Mouse (Mus musculus): Measurements from ENCODE around the gene Nebl. TPM values are rescaled to one million over a fixed set of nuclear protein-coding genes. Genes with fewer than 3 reads are reported as not detected.
A peak's percentile ranks its signal among the peaks of the same experiment; 100 is the strongest.

Nebl gene
- polyA plus RNA-seq, 1 experiment from 2014 or later: 168 TPM

GRCm38 (mm10) chr2:17413496-17414268 lies 317.6 kb downstream of the Nebl start:
- DNase-seq (ENCODE audit: low spot score): peak; percentile 44

GRCm38 (mm10) chr2:17409276-17409675 lies 322.0 kb downstream of the Nebl start:
- no peak for DNase-seq (ENCODE audit: low spot score)

- DNase-seq (ENCODE audit: low spot score): no peak
Measured at GRCm38 (mm10) chr2:17405899-17406531, 325.2 kb downstream of the Nebl start.

- no peak for DNase-seq (ENCODE audit: low spot score)
Measured at GRCm38 (mm10) chr2:17402511-17402910, 328.8 kb downstream of the Nebl start.

DNA sequence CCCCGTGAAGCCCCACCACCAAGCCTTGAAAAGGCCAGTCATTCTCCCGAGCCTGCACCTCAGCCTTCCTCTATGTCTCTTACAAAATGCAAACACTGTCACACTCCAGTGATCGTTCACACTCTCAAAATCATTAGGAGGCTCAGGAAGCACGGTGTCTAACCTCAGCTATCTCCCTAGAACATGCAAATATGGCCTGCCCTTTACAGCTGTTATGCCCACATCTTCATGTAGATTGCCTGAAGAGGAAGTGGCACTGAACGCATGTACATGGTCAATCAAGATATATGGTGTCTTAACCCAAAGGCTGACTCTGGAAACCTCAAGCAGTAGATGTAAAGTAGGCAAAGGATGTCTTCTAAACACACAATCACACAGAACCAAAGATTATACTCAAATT lies 335.0 kb downstream of the Nebl start:
- no peak for DNase-seq (ENCODE audit: low spot score)

DNA sequence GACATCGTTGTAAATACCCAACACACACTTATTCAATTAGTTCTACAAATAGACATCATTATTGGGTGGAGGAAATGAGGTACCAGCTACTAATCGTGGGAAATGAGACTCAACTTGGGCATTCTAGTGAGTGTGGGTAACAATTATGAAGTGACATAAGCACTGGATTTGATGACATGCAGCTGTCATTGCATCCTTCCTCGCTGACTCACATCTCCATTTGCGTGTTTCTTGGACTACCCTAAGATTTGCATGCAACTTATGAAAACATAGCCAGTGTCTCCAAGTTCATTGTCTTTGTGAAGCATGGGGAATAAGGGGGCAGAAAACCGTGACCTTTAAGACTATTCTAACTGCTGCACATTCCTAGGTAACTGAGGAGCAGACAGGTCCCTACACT lies 339.9 kb downstream of the Nebl start:
- peak; percentile 41 for DNase-seq (ENCODE audit: low spot score)

- DNase-seq (ENCODE audit: low spot score): peak; percentile 84
Measured at GRCm38 (mm10) chr2:17390513-17391200, 340.6 kb downstream of the Nebl start.

GRCm38 (mm10) chr2:17389886-17390285 lies 341.4 kb downstream of the Nebl start:
- no peak for DNase-seq (ENCODE audit: low spot score)

DNA sequence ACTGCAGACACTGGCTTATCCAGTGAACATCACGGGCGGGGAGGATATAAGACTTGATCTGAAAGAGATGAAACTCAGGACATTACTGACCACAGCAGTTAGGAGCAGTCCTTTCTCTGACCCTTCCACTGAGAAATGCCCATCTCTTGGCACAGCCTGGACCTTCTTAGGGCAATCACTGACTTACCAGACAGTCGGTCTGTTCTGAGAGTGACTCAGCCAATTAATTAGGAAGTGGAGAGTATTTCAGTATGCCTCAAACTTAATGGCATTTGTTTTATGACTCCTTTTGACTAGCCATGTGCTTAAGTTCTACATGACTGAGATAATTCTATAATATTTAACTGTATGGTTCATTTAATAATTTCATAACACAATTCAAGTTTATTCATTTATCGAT lies 341.9 kb downstream of the Nebl start:
- no peak for DNase-seq (ENCODE audit: low spot score)

DNA sequence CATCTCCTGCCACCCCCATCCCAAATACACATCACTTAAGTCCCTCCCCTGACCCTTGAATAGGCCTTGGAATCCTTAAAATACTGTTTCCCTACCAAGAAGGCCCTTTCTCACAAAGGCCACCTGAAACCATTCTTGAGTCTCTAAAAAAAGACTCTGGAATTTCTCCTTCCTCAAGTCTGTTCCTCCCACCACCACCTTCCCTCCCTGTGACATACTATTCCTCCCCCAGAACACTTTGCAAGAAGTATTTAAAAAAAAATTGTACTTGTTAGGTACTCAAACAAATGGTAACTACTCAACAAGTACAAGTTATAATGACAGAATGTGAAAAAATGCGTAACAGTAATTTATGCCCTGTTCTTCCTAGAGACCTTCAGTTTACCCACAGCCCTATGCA lies 349.0 kb downstream of the Nebl start:
- no peak for DNase-seq (ENCODE audit: low spot score)

DNA sequence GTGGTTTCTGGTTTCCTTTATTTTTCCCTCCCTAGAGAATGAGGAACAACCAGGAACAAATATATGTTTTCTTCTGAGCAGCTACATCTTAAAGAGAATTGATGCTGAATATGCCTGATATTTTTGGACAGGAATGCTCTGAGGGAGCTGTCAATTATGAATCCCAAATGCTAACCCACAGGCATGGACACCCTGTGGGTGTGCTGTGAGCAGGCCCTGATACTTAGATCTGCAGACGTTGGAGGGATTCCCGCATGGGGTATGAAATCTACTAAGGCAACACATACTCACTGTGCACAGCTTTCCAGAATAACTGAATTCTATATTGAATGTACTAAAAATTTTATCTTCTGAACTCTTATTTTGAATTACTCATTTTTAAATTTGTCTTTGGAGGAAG lies 355.3 kb downstream of the Nebl start:
- no peak for DNase-seq (ENCODE audit: low spot score)

DNA sequence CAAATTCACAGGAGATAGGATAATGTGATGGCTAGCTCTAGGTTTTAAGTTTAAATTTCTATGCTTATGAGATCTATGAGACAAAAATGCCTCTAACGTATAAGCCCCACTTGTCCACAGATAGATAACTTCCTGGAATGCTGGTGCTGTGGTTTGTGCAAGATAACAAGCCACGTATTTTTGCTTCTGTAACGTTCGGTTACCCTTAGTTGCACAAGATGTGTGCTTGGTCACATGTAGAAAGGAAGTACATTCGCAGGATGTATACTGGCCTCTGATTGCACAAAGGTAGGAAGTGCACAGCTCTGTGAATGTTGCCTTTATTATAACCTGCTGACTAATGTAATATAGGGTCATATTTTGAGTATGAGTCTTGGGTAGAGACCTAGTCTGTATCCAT lies 365.6 kb downstream of the Nebl start:
- DNase-seq (ENCODE audit: low spot score): peak; percentile 70

DNA sequence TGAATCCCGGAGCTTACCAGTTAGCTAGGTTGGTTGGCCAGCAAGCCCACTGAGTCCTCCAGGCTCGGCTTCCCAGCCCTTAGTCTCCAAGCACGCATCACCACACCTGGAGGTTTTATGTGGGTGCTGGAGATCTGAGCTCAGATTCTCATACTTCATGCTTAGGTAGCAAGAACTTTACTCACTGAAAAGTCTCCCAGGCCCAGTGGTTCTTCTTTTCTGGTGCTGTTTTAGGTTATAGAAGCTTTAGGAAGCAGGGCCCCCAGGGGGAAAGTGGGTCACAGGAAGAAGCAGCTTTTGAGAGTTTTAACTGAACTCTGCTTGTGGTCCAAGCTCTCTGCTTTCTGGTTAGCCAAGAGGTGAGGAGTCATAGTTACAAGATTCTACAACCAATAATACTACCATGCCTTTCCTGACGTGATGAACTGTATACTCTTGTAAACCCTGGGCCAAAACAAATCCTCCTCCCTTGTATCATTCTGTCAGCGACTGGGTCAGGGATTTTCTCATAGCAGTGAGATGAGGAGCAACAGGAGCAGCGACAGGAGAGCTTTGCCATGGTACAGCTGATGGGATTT lies 366.2 kb downstream of the Nebl start:
- peak; percentile 86 for DNase-seq (ENCODE audit: low spot score)

DNA sequence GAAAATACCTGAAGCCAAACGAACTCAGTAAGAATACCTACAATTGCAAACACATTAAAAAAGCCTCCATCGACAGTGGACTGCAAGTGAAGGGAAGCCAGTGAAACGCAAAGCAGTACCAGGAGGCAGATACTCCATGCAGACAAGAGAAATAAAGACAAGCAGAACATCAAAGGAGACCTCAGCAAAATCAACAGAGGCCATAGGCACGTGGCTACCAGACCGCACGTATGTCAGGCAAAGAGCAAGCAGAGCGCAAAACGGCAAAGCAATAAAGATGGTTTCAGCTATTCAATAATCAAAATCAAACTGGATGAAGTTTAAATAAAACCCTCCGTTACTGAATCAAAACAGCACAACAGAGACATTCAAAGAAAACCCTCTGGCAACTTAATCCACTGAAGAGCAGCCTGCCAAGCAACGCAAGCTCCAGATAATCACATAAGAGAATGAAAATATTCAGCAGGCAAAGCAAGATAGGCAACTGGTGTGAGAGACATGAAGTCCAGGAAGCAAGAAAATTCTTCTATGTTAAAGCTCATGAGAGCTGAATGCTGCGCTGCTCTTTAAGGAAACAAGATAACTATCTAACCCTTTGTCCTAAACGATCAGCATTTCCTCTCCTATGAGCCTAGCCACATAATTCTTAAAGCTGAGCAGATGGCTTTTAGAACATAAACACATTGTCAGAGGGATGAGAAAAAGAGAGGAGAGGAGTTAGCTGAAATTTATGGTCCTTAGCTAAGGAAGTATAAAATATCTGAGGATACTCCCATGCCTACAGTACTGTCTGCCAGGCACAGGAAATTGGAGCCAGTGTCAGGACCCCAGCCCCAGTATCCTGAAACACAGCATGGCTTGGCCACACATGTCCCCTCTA lies 367.7 kb downstream of the Nebl start:
- peak; percentile 61 for DNase-seq (ENCODE audit: low spot score)

DNA sequence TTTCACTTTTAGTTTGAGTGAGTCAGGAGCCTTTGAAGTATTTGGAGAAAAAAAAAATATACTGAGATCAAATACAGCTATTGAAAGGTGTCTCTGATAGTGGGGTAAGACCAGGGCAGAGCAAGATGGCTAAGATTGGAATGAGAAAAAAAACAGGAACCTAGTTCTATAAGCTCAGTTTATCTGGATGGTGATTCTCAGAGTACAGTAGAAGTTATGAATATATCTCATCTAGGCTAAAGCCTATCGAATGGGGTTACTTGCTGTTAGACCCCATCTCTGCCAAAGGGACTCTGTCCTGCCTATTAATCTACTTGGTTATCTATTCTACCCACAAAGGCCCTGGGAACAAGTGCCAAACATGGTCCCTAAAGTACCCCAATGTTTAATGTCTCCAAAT lies 369.1 kb downstream of the Nebl start:
- no peak for DNase-seq (ENCODE audit: low spot score)

DNA sequence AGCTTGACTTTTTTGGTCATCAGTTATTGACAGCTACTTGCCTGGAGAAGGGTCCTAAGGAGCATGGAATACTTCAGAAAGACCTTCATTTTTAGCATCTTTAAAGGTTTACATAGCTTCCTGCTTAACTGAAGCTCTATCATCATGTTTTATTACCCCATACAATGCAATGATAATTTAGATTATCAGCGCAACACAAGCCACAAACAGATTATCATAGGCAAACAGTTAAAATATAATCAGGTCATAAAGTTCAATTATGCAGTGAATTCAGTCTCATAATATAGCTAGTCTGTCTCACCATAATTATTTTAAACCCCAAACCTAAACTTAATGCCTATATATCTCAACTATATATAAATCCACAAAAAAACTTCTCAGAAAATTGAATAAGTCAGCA lies 386.6 kb downstream of the Nebl start:
- DNase-seq (ENCODE audit: low spot score): no peak

DNA sequence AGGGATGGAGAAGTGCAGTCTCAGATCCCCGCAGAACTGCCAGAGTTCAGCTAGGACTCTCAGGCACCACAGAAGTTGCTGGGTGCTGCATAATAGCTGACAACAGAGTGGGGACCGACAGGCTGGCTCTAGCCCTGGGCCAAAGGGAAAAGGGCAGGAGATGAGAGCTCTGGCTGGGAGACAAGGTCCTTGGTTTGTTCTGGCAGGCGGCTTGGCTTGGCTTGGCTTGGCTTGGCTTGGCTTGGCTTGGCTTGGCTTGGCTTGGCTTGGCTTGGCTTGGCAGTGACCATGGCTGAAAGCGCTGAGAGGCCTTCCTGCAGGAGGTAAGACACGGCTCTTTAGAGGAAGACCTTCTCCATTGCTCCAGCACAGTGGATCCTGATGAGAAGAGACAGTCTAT lies 395.8 kb downstream of the Nebl start:
- no peak for DNase-seq (ENCODE audit: low spot score)

DNA sequence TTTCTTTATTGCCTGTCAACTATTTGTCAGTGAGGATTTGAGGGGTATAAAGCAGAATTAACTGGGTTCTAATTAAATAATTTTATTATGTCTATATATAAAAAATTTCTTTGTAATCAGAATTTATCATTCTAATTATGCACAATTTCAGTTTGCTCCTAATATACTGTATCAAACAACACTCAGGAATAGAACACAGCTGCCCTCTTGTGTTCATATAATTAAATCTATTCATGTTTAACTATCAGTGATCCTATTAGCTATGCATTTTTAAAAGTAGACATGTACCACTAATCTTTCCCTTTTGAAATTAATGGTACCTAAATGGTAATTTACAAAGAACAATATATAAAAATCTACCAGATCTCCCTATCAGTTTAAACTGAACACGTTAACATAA lies 404.7 kb downstream of the Nebl start:
- DNase-seq (ENCODE audit: low spot score): no peak

- DNase-seq (ENCODE audit: low spot score): no peak
Measured at GRCm38 (mm10) chr2:17316850-17317249, 414.4 kb downstream of the Nebl start.

- no peak for DNase-seq (ENCODE audit: low spot score)
Measured at GRCm38 (mm10) chr2:17301379-17301778, 429.9 kb downstream of the Nebl start.

DNA sequence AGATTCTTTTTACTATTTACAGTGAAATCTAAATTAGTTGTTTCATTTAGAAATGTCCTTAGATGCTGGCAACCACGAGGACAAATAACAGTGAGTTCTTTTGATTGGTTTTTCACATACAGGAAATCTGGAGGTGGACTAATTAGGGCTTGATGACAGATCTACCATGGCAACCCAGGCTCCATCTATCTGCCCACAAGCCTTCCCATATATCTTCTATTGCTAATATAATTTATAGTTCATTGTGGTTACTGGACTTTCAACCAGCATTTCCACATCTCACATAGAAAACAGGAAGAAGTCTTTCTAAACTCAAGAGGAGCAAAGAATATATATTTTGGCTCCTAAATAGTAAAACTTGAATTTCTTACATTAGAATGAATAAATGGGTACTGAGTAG lies 433.8 kb downstream of the Nebl start:
- DNase-seq (ENCODE audit: low spot score): no peak
